Mouse (Mus musculus) liver, embryonic 14.5 days (tissue): Measurements from ENCODE around the gene Adck2. TPM values are rescaled to one million over a fixed set of nuclear protein-coding genes. Genes with fewer than 3 reads are reported as not detected.
A peak's percentile ranks its signal among the peaks of the same experiment; 100 is the strongest.

Experiments used
- ATAC-seq: fragments of 200-750 bp; cut with Nextera tagmentation; 2 replicates; pipeline ENCODE4 v1.8.0; 2017; ENCODE audit warnings: moderate number of reproducible peaks, mild to moderate bottlenecking, moderate library complexity; ENCODE audit not compliant: insufficient read depth
- DNase-seq, 3 experiments: peaks; one replicate each; pipeline ENCODE4 v3.0.0-alpha.2; 2012 to 2013; ENCODE audit warnings: low read depth in 3 of 3, low spot score in 3 of 3
- H3K27ac ChIP-seq: fragments of 300-500 bp; sonication (generic); 2 replicates; pipeline ENCODE4 v1.5.1; 2014; ENCODE audit warnings: moderate library complexity, mild to moderate bottlenecking, control low read depth, inconsistent platforms
- H3K27me3 ChIP-seq: fragments of 300-500 bp; sonication (generic); 2 replicates; pipeline ENCODE4 v1.6.1; 2014; ENCODE audit warnings: mild to moderate bottlenecking, low read length, moderate library complexity; ENCODE audit not compliant: control insufficient read depth, insufficient read depth
- H3K36me3 ChIP-seq: fragments of 300-500 bp; sonication (generic); replicated peaks from 2 replicates; pipeline ENCODE4 v1.6.1; 2014; ENCODE audit warnings: low read depth; ENCODE audit not compliant: control insufficient read depth, insufficient read depth
- H3K4me1 ChIP-seq, 2 experiments: fragments of 200-500 bp in 1 of 2; fragments of 300-500 bp in 1 of 2; sonication (generic) in 1 of 2; replicated peaks; 2 replicates each; pipeline ENCODE4 v1.6.1; 2012 to 2014; ENCODE audit warnings: antibody characterized with exemption in 1 of 2, inconsistent platforms in 1 of 2, low read length in 1 of 2; ENCODE audit not compliant: control insufficient read depth in 2 of 2, insufficient read depth in 2 of 2
- H3K4me2 ChIP-seq: fragments of 300-500 bp; sonication (generic); 2 replicates; pipeline ENCODE4 v1.6.1; 2014; ENCODE audit warnings: low read depth, mild to moderate bottlenecking, control low read depth, moderate library complexity
- H3K4me3 ChIP-seq, 2 experiments: fragments of 200-500 bp in 1 of 2; fragments of 300-500 bp in 1 of 2; sonication (generic) in 1 of 2; 2 replicates each; pipeline ENCODE4 v1.5.1; 2012 to 2014; ENCODE audit warnings: low read depth in 2 of 2, low read length in 2 of 2, mild to moderate bottlenecking in 2 of 2, control low read depth in 1 of 2, inconsistent platforms in 1 of 2, moderate library complexity in 1 of 2; ENCODE audit not compliant: insufficient read depth in 1 of 2
- H3K9ac ChIP-seq: fragments of 300-500 bp; sonication (generic); replicated peaks from 2 replicates; pipeline ENCODE4 v1.6.1; 2014; ENCODE audit warnings: mild to moderate bottlenecking, control low read depth, moderate library complexity
- H3K9me3 ChIP-seq: fragments of 300-500 bp; sonication (generic); 2 replicates; pipeline ENCODE4 v1.6.1; 2016; ENCODE audit warnings: low read length, mixed read lengths; ENCODE audit not compliant: control insufficient read depth
- CTCF ChIP-seq: IDR thresholded peaks from 2 replicates; pipeline ENCODE4 v1.5.1; 2016; ENCODE audit warnings: antibody characterized with exemption, low read depth, control low read depth
- EP300 ChIP-seq: IDR thresholded peaks from 2 replicates; pipeline ENCODE4 v1.6.1; 2016; ENCODE audit warnings: antibody characterized with exemption, low read depth
- WGBS: fragments of 180-500 bp; shearing (Covaris S2); extraction: QIAGEN DNeasy Blood & Tissue Kit; methylation state at CpG from one replicate; pipeline ENCODE4 v1.1.7; 2014; ENCODE audit not compliant: insufficient replicate concordance; 5-methylcytosine and 5-hydroxymethylcytosine counted together
- polyA plus RNA-seq, 2 experiments: library from polyadenylated mRNA; depleted of rRNA in 1 of 2; stranded (reverse) in 1 of 2; unstranded in 1 of 2; fragments of >200 nt; fragmentation: Nextera tagmentation in 1 of 2; extraction: Ambion mirVana in 1 of 2; gene quantifications; 2 replicates each; pipeline versions ENCODE4 v1.2.1 to v1.2.3; 2012 to 2014

Gene Adck2
- polyA plus RNA-seq, 2 experiments = 3.1 to 6.7 TPM

- Histone ChIP-seq H3K36me3 (no peaks in the 10 kb centered on the region), H3K27ac (no peak overlapping the region), H3K4me1 (peaks cover 0 to 8% of the 10 kb centered on the region in 2 experiments; a peak in 2 of 4 replicates), H3K4me3 (no peak overlapping the region), H3K27me3 (no peaks in the 10 kb centered on the region), H3K4me2 (no peak overlapping the region), H3K9me3 (no peaks in the 10 kb centered on the region), H3K9ac (no peak overlapping the region)
- ATAC-seq = no peak
- no peak for DNase-seq
- TF ChIP-seq CTCF = no peak
- TF ChIP-seq EP300 = no peak
Observed at GRCm38 (mm10) chr6:39534944-39535343, 38.7 kb upstream of the Adck2 start.

GRCm38 (mm10) chr6:39536621-39537020 lies 37.1 kb upstream of the Adck2 start:
- Histone ChIP-seq H3K27ac (no peak overlapping the region), H3K4me1 (peaks cover 0 to 14% of the 10 kb centered on the region in 2 experiments; a peak in 2 of 4 replicates), H3K4me3 (no peak overlapping the region), H3K36me3 (no peaks in the 10 kb centered on the region), H3K4me2 (no peak overlapping the region), H3K27me3 (no peaks in the 10 kb centered on the region), H3K9me3 (no peaks in the 10 kb centered on the region), H3K9ac (no peak overlapping the region)
- ATAC-seq (no peak), DNase-seq (no peak)
- WGBS = 45% methylated on average over 1 of the region's 1 CpGs
- no peak for TF ChIP-seq CTCF
- no peak for TF ChIP-seq EP300

- WGBS = 66% methylated on average over 5 of the region's 5 CpGs
- H3K9me3 ChIP-seq = no peaks in the 10 kb centered on the region
- H3K27ac ChIP-seq = no peak overlapping the region
- H3K4me1 ChIP-seq = peaks cover 0 to 14% of the 10 kb centered on the region in 2 experiments; a peak in 2 of 4 replicates
- no peaks in the 10 kb centered on the region for H3K36me3 ChIP-seq
- DNase-seq (no peak), ATAC-seq (no peak)
- H3K9ac ChIP-seq = no peak overlapping the region
- H3K27me3 ChIP-seq = no peaks in the 10 kb centered on the region
- H3K4me3 ChIP-seq = no peak overlapping the region
- no peak for TF ChIP-seq CTCF
- TF ChIP-seq EP300 = no peak
- H3K4me2 ChIP-seq = no peak overlapping the region
Observed at GRCm38 (mm10) chr6:39537276-39537675, 36.4 kb upstream of the Adck2 start.

- Histone ChIP-seq H3K27ac (no peak overlapping the region), H3K27me3 (no peaks in the 10 kb centered on the region), H3K4me3 (no peak overlapping the region), H3K4me1 (peaks cover 0 to 20% of the 10 kb centered on the region in 2 experiments; a peak in 2 of 4 replicates), H3K9ac (no peak overlapping the region), H3K9me3 (no peaks in the 10 kb centered on the region), H3K36me3 (no peaks in the 10 kb centered on the region), H3K4me2 (no peak overlapping the region)
- DNase-seq = no peak
- WGBS = 14% methylated on average over 8 of the region's 8 CpGs
- no peak for TF ChIP-seq EP300
- no peak for TF ChIP-seq CTCF
- ATAC-seq = no peak
Observed at GRCm38 (mm10) chr6:39538227-39538626, 35.4 kb upstream of the Adck2 start.

GRCm38 (mm10) chr6:39539679-39540155 lies 34.0 kb upstream of the Adck2 start:
- no peak overlapping the region for H3K4me2 ChIP-seq
- WGBS = 16% methylated on average over 7 of the region's 7 CpGs
- DNase-seq (no peak), ATAC-seq (peak; percentile 58)
- TF ChIP-seq EP300 (no peak), CTCF (no peak)
- H3K36me3 ChIP-seq = no peaks in the 10 kb centered on the region
- H3K27ac ChIP-seq = no peak overlapping the region
- no peak overlapping the region for H3K9ac ChIP-seq
- no peaks in the 10 kb centered on the region for H3K9me3 ChIP-seq
- peaks cover 0 to 23% of the 10 kb centered on the region in 2 experiments; a peak in 2 of 4 replicates for H3K4me1 ChIP-seq
- no peaks in the 10 kb centered on the region for H3K27me3 ChIP-seq
- H3K4me3 ChIP-seq = no peak overlapping the region
